Mouse (Mus musculus): ENCODE measurements at regions not wholly inside any gene's neighbourhood (a gene's known extent, or its start where the extent isn't known, plus 50 kb on each side); places are given as distances from the start of the nearest gene placed in this dataset.
A peak's percentile ranks its signal among the peaks of the same experiment; 100 is the strongest.
"Not testable (repeated sequence)": the region's sequence is repeated elsewhere in the genome, so short reads cannot be mapped to it uniquely, and the experiment has no call there.

GRCm38 (mm10) chr15:19980625-19981024 is 468.4 kb upstream of the Cdh12 start:
- H3K4me2 ChIP-seq; H3K4me3 ChIP-seq; H3K27me3 ChIP-seq; H3K9ac ChIP-seq; H3K4me1 ChIP-seq; H3K27ac ChIP-seq; ATAC-seq; H3K9me3 ChIP-seq (replicated peaks); H3K36me3 ChIP-seq (ENCODE audit: poor library complexity, severe bottlenecking): not testable (repeated sequence)

- WGBS = 36% methylated on average over 2 of the region's 2 CpGs
Measured at GRCm38 (mm10) chr15:19985001-19985400, 464.1 kb upstream of the Cdh12 start.

GRCm38 (mm10) chr15:20031772-20032171 is 417.3 kb upstream of the Cdh12 start:
- Histone ChIP-seq H3K4me2 (no peak overlapping the region), H3K27ac (no peak overlapping the region), H3K27me3 (no peaks in the 10 kb centered on the region), H3K4me1 (no peaks in the 10 kb centered on the region), H3K4me3 (no peak overlapping the region), H3K9me3 (replicated peaks) (no peaks in the 10 kb centered on the region), H3K36me3 (ENCODE audit: poor library complexity, severe bottlenecking) (no peaks in the 10 kb centered on the region), H3K9ac (no peak overlapping the region)
- no peak; the same call in 1 of the 2 replicates for ATAC-seq
- WGBS = 60% methylated on average over 1 of the region's 1 CpGs

More at GRCm38 (mm10) chr15:19985001-19985400, 464.1 kb upstream of the Cdh12 start:
- not testable (repeated sequence) for H3K27ac ChIP-seq; ATAC-seq; H3K4me2 ChIP-seq; H3K4me1 ChIP-seq; H3K9me3 ChIP-seq (replicated peaks); H3K4me3 ChIP-seq; H3K27me3 ChIP-seq; H3K36me3 ChIP-seq (ENCODE audit: poor library complexity, severe bottlenecking); H3K9ac ChIP-seq

- no peaks in the 10 kb centered on the region for H3K4me1 ChIP-seq
- H3K4me3 ChIP-seq = no peak overlapping the region
- no peaks in the 10 kb centered on the region for H3K36me3 ChIP-seq (ENCODE audit: poor library complexity, severe bottlenecking)
- 82% methylated on average over 2 of the region's 2 CpGs for WGBS
- H3K27ac ChIP-seq = no peak overlapping the region
- no peak overlapping the region for H3K4me2 ChIP-seq
- no peaks in the 10 kb centered on the region for H3K9me3 ChIP-seq (replicated peaks)
- no peak overlapping the region for H3K9ac ChIP-seq
- H3K27me3 ChIP-seq = no peaks in the 10 kb centered on the region
- ATAC-seq = no peak
Measured at GRCm38 (mm10) chr15:20034382-20034781, 414.7 kb upstream of the Cdh12 start.

GRCm38 (mm10) chr15:20038550-20039435 is 410.3 kb upstream of the Cdh12 start:
- H3K4me3 ChIP-seq = no peak overlapping the region
- ATAC-seq = no peak
- no peaks in the 10 kb centered on the region for H3K4me1 ChIP-seq
- H3K4me2 ChIP-seq = no peak overlapping the region
- 79% methylated on average over 2 of the region's 2 CpGs for WGBS
- H3K27ac ChIP-seq = no peak overlapping the region
- H3K9ac ChIP-seq = no peak overlapping the region
- H3K9me3 ChIP-seq (replicated peaks) = no peaks in the 10 kb centered on the region
- no peaks in the 10 kb centered on the region for H3K36me3 ChIP-seq (ENCODE audit: poor library complexity, severe bottlenecking)
- H3K27me3 ChIP-seq = no peaks in the 10 kb centered on the region

GRCm38 (mm10) chr15:20040041-20040440 is 409.0 kb upstream of the Cdh12 start:
- Histone ChIP-seq H3K27me3 (no peaks in the 10 kb centered on the region), H3K9ac (no peak overlapping the region), H3K4me2 (no peak overlapping the region), H3K36me3 (ENCODE audit: poor library complexity, severe bottlenecking) (no peaks in the 10 kb centered on the region), H3K4me1 (no peaks in the 10 kb centered on the region), H3K4me3 (no peak overlapping the region), H3K27ac (no peak overlapping the region), H3K9me3 (replicated peaks) (no peaks in the 10 kb centered on the region)
- 77% methylated on average over 2 of the region's 2 CpGs for WGBS
- no peak for ATAC-seq

- H3K27me3 ChIP-seq = no peaks in the 10 kb centered on the region
- no peak for ATAC-seq
- WGBS = 80% methylated on average over 2 of the region's 2 CpGs
- H3K9ac ChIP-seq = no peak overlapping the region
- H3K4me1 ChIP-seq = no peaks in the 10 kb centered on the region
- no peaks in the 10 kb centered on the region for H3K36me3 ChIP-seq (ENCODE audit: poor library complexity, severe bottlenecking)
- no peak overlapping the region for H3K4me2 ChIP-seq
- H3K9me3 ChIP-seq (replicated peaks) = no peaks in the 10 kb centered on the region
- no peak overlapping the region for H3K4me3 ChIP-seq
- no peak overlapping the region for H3K27ac ChIP-seq
Measured at GRCm38 (mm10) chr15:20084958-20085357, 364.1 kb upstream of the Cdh12 start.

- Histone ChIP-seq H3K9me3 (replicated peaks) (no peaks in the 10 kb centered on the region), H3K9ac (no peak overlapping the region), H3K27ac (no peak overlapping the region), H3K4me1 (no peaks in the 10 kb centered on the region), H3K4me2 (no peak overlapping the region), H3K4me3 (no peak overlapping the region), H3K27me3 (no peaks in the 10 kb centered on the region), H3K36me3 (ENCODE audit: poor library complexity, severe bottlenecking) (no peaks in the 10 kb centered on the region)
- ATAC-seq = peak; percentile 78; the same call in 1 of the 2 replicates
Measured at GRCm38 (mm10) chr15:20089780-20090179, 359.3 kb upstream of the Cdh12 start.

- ATAC-seq = no peak; the same call in 1 of the 2 replicates
- H3K4me1 ChIP-seq = no peaks in the 10 kb centered on the region
- H3K4me3 ChIP-seq = no peak overlapping the region
- no peak overlapping the region for H3K9ac ChIP-seq
- H3K36me3 ChIP-seq (ENCODE audit: poor library complexity, severe bottlenecking) = no peaks in the 10 kb centered on the region
- 58% methylated on average over 3 of the region's 3 CpGs for WGBS
- H3K9me3 ChIP-seq (replicated peaks) = no peaks in the 10 kb centered on the region
- H3K4me2 ChIP-seq = no peak overlapping the region
- no peak overlapping the region for H3K27ac ChIP-seq
- no peaks in the 10 kb centered on the region for H3K27me3 ChIP-seq
Measured at GRCm38 (mm10) chr15:20090522-20090921, 358.5 kb upstream of the Cdh12 start.

- H3K36me3 ChIP-seq (ENCODE audit: poor library complexity, severe bottlenecking) = no peaks in the 10 kb centered on the region
- no peaks in the 10 kb centered on the region for H3K27me3 ChIP-seq
- no peaks in the 10 kb centered on the region for H3K4me1 ChIP-seq
- 13% methylated on average over 1 of the region's 1 CpGs for WGBS
- H3K27ac ChIP-seq = no peak overlapping the region
- no peak overlapping the region for H3K4me3 ChIP-seq
- ATAC-seq = no peak
- no peak overlapping the region for H3K4me2 ChIP-seq
- H3K9ac ChIP-seq = no peak overlapping the region
- no peaks in the 10 kb centered on the region for H3K9me3 ChIP-seq (replicated peaks)
Measured at GRCm38 (mm10) chr15:20095764-20096163, 353.3 kb upstream of the Cdh12 start.

- no peak for ATAC-seq
- no peaks in the 10 kb centered on the region for H3K36me3 ChIP-seq (ENCODE audit: poor library complexity, severe bottlenecking)
- H3K27me3 ChIP-seq = no peaks in the 10 kb centered on the region
- no peak overlapping the region for H3K9ac ChIP-seq
- no peaks in the 10 kb centered on the region for H3K4me1 ChIP-seq
- H3K4me3 ChIP-seq = no peak overlapping the region
- no peaks in the 10 kb centered on the region for H3K9me3 ChIP-seq (replicated peaks)
- H3K27ac ChIP-seq = no peak overlapping the region
- WGBS = 93% methylated on average over 2 of the region's 2 CpGs
- H3K4me2 ChIP-seq = no peak overlapping the region
Measured at GRCm38 (mm10) chr15:20119518-20119917, 329.5 kb upstream of the Cdh12 start.

- Histone ChIP-seq H3K9me3 (replicated peaks) (no peaks in the 10 kb centered on the region), H3K4me1 (no peaks in the 10 kb centered on the region), H3K4me3 (no peak overlapping the region), H3K36me3 (ENCODE audit: poor library complexity, severe bottlenecking) (no peaks in the 10 kb centered on the region), H3K4me2 (no peak overlapping the region), H3K27ac (no peak overlapping the region), H3K27me3 (no peaks in the 10 kb centered on the region), H3K9ac (no peak overlapping the region)
- WGBS = 74% methylated on average over 3 of the region's 3 CpGs
- no peak for ATAC-seq
Measured at GRCm38 (mm10) chr15:20123586-20123985, 325.5 kb upstream of the Cdh12 start.

Data from forebrain, embryonic 13.5 days (tissue).